Mouse (Mus musculus): Measurements from ENCODE around the gene Mpzl1. TPM values are rescaled to one million over a fixed set of nuclear protein-coding genes. Genes with fewer than 3 reads are reported as not detected.

Gene Mpzl1
- 19.4 and 24.4 TPM in 2 replicates for polyA plus RNA-seq (2021; fragmentation: Nextera tagmentation)
- long read RNA-seq, experiment 1, transcript Mpzl1-201 (5 exons, 2,171 nt): major isoform, 28 of 67 reads
- long read RNA-seq, experiment 1, transcript Mpzl1-202 (6 exons, 2,285 nt): minor isoform, 26 of 67 reads
- long read RNA-seq, experiment 1, partial matches to known transcripts: 2 of 67 reads
- long read RNA-seq, experiment 1, other reads (novel, unspliced or antisense): 11 of 67 reads
- long read RNA-seq, experiment 2, transcript Mpzl1-201 (5 exons, 2,171 nt): minor isoform, 69 of 172 reads
- long read RNA-seq, experiment 2, transcript Mpzl1-202 (6 exons, 2,285 nt): major isoform, 85 of 172 reads
- long read RNA-seq, experiment 2, partial matches to known transcripts: 4 of 172 reads
- long read RNA-seq, experiment 2, other reads (novel, unspliced or antisense): 14 of 172 reads

GRCm38 (mm10) chr1:165634151-165634884 lies at the start of gene Mpzl1:
TSS of gene Mpzl1 (minus strand) at chr1:165634538.

Other genes starting within 250 kb of the Mpzl1 start
- gene Dcaf6, start 174.1 kb downstream of the Mpzl1 start, polyA plus RNA-seq (2021; fragmentation: Nextera tagmentation): 16.2 and 19.6 TPM in 2 replicates
- 499 and 524 TPM in 2 replicates for gene Mpc2, start 173.9 kb downstream of the Mpzl1 start, polyA plus RNA-seq (2021; fragmentation: Nextera tagmentation)
- 0.30 TPM in 1 of 2 replicates, not detected in the other for gene Adcy10, start 149.4 kb downstream of the Mpzl1 start, polyA plus RNA-seq (2021; fragmentation: Nextera tagmentation)
- 2.3 and 2.5 TPM in 2 replicates for gene Rcsd1, start 75.2 kb upstream of the Mpzl1 start, polyA plus RNA-seq (2021; fragmentation: Nextera tagmentation)
- 40.7 and 42.7 TPM in 2 replicates for gene Creg1, start 129.2 kb upstream of the Mpzl1 start, polyA plus RNA-seq (2021; fragmentation: Nextera tagmentation)
- not detected in 2 replicates for gene Cd247, start 154.1 kb upstream of the Mpzl1 start, polyA plus RNA-seq (2021; fragmentation: Nextera tagmentation)